Mouse (Mus musculus): ENCODE measurements around the gene Nkx6-2. TPM values are rescaled to one million over a fixed set of nuclear protein-coding genes. Genes with fewer than 3 reads are reported as not detected.
A peak's percentile ranks its signal among the peaks of the same experiment; 100 is the strongest.

The Nkx6-2 gene
- total RNA-seq (2021): 1 to 10 TPM; 1.5 to 4.7 TPM
- long read RNA-seq, experiment 1, transcript Nkx6-2-202 (3 exons, 1,299 nt): major isoform, 16 of 28 reads
- long read RNA-seq, experiment 1, transcript Nkx6-2-201 (4 exons, 1,907 nt): minor isoform, 10 of 28 reads
- long read RNA-seq, experiment 1, partial matches to known transcripts: 1 of 28 reads
- long read RNA-seq, experiment 1, other reads (novel, unspliced or antisense): 1 of 28 reads
- long read RNA-seq, experiment 2, transcript Nkx6-2-202 (3 exons, 1,299 nt): major isoform, 5 of 7 reads
- long read RNA-seq, experiment 2, partial matches to known transcripts: 0 of 7 reads
- long read RNA-seq, experiment 2, other reads (novel, unspliced or antisense): 1 of 7 reads

GRCm38 (mm10) chr7:139582595-139582994 lies at the start of gene Nkx6-2:
Gene Nkx6-2, minus strand, starts transcription at chr7:139582797.
- intact Hi-C loops (cut with DNase I): no loop called here
- peak in 1 of 2 experiments; percentile 27 for DNase-seq (ENCODE audit: low spot score in 2 of 2)

- intact Hi-C loops (cut with DNase I): no loop called here
- DNase-seq (ENCODE audit: low spot score in 2 of 2): no peak
Observed at GRCm38 (mm10) chr7:139625156-139625555, 42.6 kb upstream of the Nkx6-2 start.

- peak in 1 of 2 experiments; percentile 43 for DNase-seq (ENCODE audit: low spot score in 2 of 2)
- intact Hi-C loops (cut with DNase I): no loop called here
Observed at GRCm38 (mm10) chr7:139622568-139622967, 40.0 kb upstream of the Nkx6-2 start.

GRCm38 (mm10) chr7:139615767-139616766 lies 33.5 kb upstream of the Nkx6-2 start:
- DNase-seq (ENCODE audit: low spot score in 2 of 2): peak; percentile 82 to 83
- intact Hi-C loops (cut with DNase I): loop anchor here (10.0 kb wide), 1 partner anchor 449 kb away; no protein-coding TSS in a partner anchor

- intact Hi-C loops (cut with DNase I): loop anchor here (10.0 kb wide), 1 partner anchor 454 kb away; no protein-coding TSS in a partner anchor
- no peak for DNase-seq (ENCODE audit: low spot score in 2 of 2)
Observed at GRCm38 (mm10) chr7:139610328-139610727, 27.7 kb upstream of the Nkx6-2 start.

- DNase-seq (ENCODE audit: low spot score in 2 of 2): no peak
- intact Hi-C loops (cut with DNase I): no loop called here
Observed at GRCm38 (mm10) chr7:139595862-139596261, 13.3 kb upstream of the Nkx6-2 start.

GRCm38 (mm10) chr7:139595311-139595710 lies 12.7 kb upstream of the Nkx6-2 start:
- no peak for DNase-seq (ENCODE audit: low spot score in 2 of 2)
- intact Hi-C loops (cut with DNase I): no loop called here

GRCm38 (mm10) chr7:139591311-139591710 lies 8.7 kb upstream of the Nkx6-2 start:
- intact Hi-C loops (cut with DNase I): no loop called here
- DNase-seq (ENCODE audit: low spot score in 2 of 2): no peak

GRCm38 (mm10) chr7:139590302-139590701 lies 7.7 kb upstream of the Nkx6-2 start:
- intact Hi-C loops (cut with DNase I): no loop called here
- peak in 1 of 2 experiments; percentile 45 for DNase-seq (ENCODE audit: low spot score in 2 of 2)

GRCm38 (mm10) chr7:139587919-139588318 lies 5.3 kb upstream of the Nkx6-2 start:
- intact Hi-C loops (cut with DNase I): loop anchor here (2.0 kb wide), 1 partner anchor 103 kb away; no protein-coding TSS in a partner anchor
- no peak for DNase-seq (ENCODE audit: low spot score in 2 of 2)

GRCm38 (mm10) chr7:139585183-139585821 lies 2.7 kb upstream of the Nkx6-2 start:
- DNase-seq (ENCODE audit: low spot score in 2 of 2): no peak
- intact Hi-C loops (cut with DNase I): no loop called here

GRCm38 (mm10) chr7:139584221-139585175 lies 1.9 kb upstream of the Nkx6-2 start:
- intact Hi-C loops (cut with DNase I): no loop called here
- no peak for DNase-seq (ENCODE audit: low spot score in 2 of 2)

GRCm38 (mm10) chr7:139583094-139583737 lies 619 bp upstream of the Nkx6-2 start:
- intact Hi-C loops (cut with DNase I): no loop called here
- no peak for DNase-seq (ENCODE audit: low spot score in 2 of 2)

GRCm38 (mm10) chr7:139581801-139582571 lies 611 bp downstream of the Nkx6-2 start:
- intact Hi-C loops (cut with DNase I): no loop called here
- DNase-seq (ENCODE audit: low spot score in 2 of 2): no peak

GRCm38 (mm10) chr7:139580851-139581775 lies 1.5 kb downstream of the Nkx6-2 start:
- DNase-seq (ENCODE audit: low spot score in 2 of 2): no peak
- intact Hi-C loops (cut with DNase I): no loop called here

- no peak for DNase-seq (ENCODE audit: low spot score in 2 of 2)
- intact Hi-C loops (cut with DNase I): no loop called here
Observed at GRCm38 (mm10) chr7:139579261-139579905, 3.2 kb downstream of the Nkx6-2 start.
